Mouse (Mus musculus): Measurements from ENCODE around the gene Slc16a5. TPM values are rescaled to one million over a fixed set of nuclear protein-coding genes. Genes with fewer than 3 reads are reported as not detected.

Gene Slc16a5
- polyA plus RNA-seq, 1 experiment from 2014 or later: not detected

DNA sequence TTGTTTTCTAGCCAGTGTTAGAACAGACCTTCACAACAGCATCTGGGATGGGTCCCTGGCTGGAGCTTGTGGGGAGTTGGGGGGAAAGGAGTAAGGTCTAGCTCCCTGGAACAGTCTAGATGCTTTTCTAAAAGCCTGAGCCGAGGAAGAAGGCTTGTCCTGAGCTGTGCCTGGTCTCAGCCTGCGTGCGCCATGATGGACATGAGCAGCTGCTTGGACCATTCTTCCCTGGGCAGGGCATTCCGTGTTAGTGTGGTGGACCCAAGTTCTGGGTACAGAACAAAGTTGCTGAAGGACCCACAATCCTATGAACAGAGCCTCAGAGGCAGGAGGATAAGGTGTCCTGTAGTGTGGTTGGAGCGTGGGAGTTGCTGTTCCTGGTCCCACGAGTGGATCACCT lies 31.7 kb upstream of the Slc16a5 start:
- Histone ChIP-seq H3K4me2 (no peak overlapping the region), H3K27ac (no peak overlapping the region), H3K9ac (no peak overlapping the region), H3K4me3 (replicated peaks) (no peak overlapping the region), H3K36me3 (peaks cover 37% of the 10 kb centered on the region), H3K4me1 (replicated peaks) (peaks cover 25% of the 10 kb centered on the region), H3K27me3 (peaks cover 13% of the 10 kb centered on the region), H3K9me3 (replicated peaks) (no peaks in the 10 kb centered on the region)
- 76% methylated on average over 6 of the region's 6 CpGs for WGBS (ENCODE audit: insufficient replicate concordance)
- DNase-seq (no peak), ATAC-seq (ENCODE audit: low read depth) (no peak)

DNA sequence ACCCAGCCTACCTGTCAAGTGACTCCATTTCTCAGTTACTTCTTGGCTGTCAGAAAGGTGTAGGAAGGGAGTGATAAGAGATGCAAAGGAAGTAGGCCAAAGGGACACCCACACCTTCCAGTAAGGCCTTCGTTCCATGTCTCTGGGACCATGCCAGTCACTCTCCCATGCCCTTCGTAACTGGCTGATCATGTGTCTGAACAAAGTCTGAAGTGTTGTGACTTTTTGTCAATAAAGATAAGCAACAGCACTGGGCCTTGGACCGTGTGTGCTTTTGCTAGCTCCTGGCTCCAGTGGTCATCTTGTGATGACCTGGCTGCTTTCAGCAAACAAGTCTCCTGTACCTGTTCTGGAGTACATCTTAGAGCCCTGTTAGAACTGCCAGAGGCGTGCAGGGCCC lies 29.5 kb upstream of the Slc16a5 start:
- 0 out of 2 replicates have a peak overlapping the region, but pooled peaks have one; percentile 18 for H3K27ac ChIP-seq
- ATAC-seq (ENCODE audit: low read depth): 0 out of 2 replicates have a peak, but pooled peaks have one; percentile 10
- H3K4me1 ChIP-seq (replicated peaks): peaks cover 28% of the 10 kb centered on the region
- 57% methylated on average over 4 of the region's 4 CpGs for WGBS (ENCODE audit: insufficient replicate concordance)
- H3K9ac ChIP-seq: no peak overlapping the region
- no peak overlapping the region for H3K4me2 ChIP-seq
- H3K9me3 ChIP-seq (replicated peaks): no peaks in the 10 kb centered on the region
- H3K4me3 ChIP-seq (replicated peaks): no peak overlapping the region
- peaks cover 29% of the 10 kb centered on the region for H3K36me3 ChIP-seq
- DNase-seq: no peak
- H3K27me3 ChIP-seq: peaks cover 32% of the 10 kb centered on the region

DNA sequence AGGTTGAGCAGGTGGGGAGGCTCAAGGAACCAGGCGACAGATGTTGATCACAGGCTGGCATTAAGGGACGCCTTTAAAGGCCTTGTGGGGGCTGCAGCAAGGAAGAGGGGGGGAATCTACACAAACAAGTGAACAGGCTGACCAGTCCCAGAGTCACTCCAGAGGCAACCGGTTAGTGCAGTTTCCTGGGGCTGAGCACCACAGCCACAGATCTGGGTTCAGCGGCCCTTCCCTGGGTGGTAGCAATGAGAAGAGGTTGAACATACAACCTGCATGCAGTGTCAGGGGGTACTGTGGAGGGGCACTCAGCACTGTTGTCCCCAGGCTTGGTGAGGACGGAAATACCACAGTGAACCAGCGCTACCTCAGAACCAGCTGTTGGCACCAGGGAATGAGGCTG lies 28.9 kb upstream of the Slc16a5 start:
- peaks cover 29% of the 10 kb centered on the region for H3K36me3 ChIP-seq
- no peak overlapping the region for H3K4me2 ChIP-seq
- ATAC-seq (ENCODE audit: low read depth) (no peak), DNase-seq (no peak)
- H3K27ac ChIP-seq: no peak overlapping the region
- WGBS (ENCODE audit: insufficient replicate concordance): 74% methylated on average over 6 of the region's 6 CpGs
- no peak overlapping the region for H3K9ac ChIP-seq
- H3K27me3 ChIP-seq: peaks cover 32% of the 10 kb centered on the region
- peaks cover 25% of the 10 kb centered on the region for H3K4me1 ChIP-seq (replicated peaks)
- no peaks in the 10 kb centered on the region for H3K9me3 ChIP-seq (replicated peaks)
- H3K4me3 ChIP-seq (replicated peaks): no peak overlapping the region

DNA sequence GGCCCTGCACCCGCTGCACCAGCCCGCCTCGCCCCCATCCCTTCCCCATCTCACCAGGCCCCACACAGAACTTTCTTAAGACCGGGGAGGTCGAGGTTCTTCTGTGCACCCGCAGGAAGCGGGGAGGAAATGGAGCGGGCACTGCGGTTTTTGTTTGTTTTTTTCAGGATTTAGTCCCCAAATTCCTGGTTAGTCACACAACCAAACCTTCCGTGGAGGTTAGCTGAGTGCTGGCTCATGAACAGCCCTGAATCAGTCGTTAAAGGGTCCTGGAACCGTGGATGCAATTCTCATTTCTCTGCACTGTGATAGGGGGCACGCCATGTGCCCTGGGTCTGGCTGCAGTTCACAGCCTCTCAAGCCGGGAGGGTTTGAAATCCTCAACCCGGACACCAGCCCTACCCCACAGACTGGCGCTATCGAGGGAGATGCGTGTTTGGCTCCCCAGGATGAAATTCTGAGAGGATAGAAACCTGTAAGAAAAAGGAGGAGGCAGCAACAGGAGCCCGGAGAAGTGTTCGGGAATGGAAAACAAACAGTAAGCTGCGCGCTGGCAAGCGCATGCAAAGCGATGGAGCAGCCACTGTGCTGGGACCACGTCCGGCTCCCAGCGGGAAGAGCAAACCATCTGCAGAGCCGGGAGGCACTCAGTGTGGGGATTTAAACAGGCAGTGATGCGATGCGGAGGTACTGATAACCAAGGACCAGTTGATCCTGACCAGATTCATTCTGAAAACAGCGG lies 26.5 kb upstream of the Slc16a5 start:
- Histone ChIP-seq H3K36me3 (peaks cover 9% of the 10 kb centered on the region), H3K4me3 (replicated peaks) (peak overlapping the region; percentile 25), H3K4me2 (peak overlapping the region; percentile 53), H3K9me3 (replicated peaks) (no peaks in the 10 kb centered on the region; the same call in 1 of the 2 replicates), H3K9ac (peak overlapping the region; percentile 44; the same call in 1 of the 2 replicates), H3K27ac (no peak overlapping the region), H3K4me1 (replicated peaks) (peaks cover 21% of the 10 kb centered on the region), H3K27me3 (peaks cover 32% of the 10 kb centered on the region)
- WGBS (ENCODE audit: insufficient replicate concordance): 5% methylated on average over 31 of the region's 31 CpGs
- DNase-seq (no peak), ATAC-seq (ENCODE audit: low read depth) (no peak)

DNA sequence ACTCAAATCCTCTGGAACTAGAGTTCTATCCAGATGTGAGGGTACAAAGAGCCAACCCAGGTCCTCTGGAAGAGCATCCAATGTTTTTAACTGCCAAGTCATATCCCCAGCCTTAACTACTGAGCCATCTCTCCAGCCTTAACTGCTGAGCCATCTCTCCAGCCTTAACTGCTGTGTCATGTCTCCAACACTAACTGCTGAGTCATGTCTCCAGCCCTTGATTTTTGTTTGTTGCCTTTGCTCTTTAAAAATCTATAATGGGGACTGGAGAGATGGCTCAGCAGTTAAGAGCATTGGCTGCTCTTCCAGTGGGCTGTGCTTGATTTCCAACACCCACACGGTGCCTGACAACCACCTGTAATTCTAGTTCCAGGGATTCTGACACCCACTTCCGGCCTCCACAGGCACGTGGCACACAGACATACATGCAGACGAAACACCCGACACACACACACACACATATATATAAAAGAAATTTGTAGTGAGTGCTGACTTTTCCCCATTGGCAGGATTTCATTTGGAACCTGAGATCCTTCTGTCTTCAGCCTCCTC lies 24.6 kb upstream of the Slc16a5 start:
- no peak overlapping the region for H3K27ac ChIP-seq
- H3K9me3 ChIP-seq (replicated peaks): no peaks in the 10 kb centered on the region; the same call in 1 of the 2 replicates
- H3K4me3 ChIP-seq (replicated peaks): no peak overlapping the region
- DNase-seq (no peak), ATAC-seq (ENCODE audit: low read depth) (no peak)
- H3K36me3 ChIP-seq: no peaks in the 10 kb centered on the region
- H3K27me3 ChIP-seq: peaks cover 44% of the 10 kb centered on the region
- 64% methylated on average over 5 of the region's 5 CpGs for WGBS (ENCODE audit: insufficient replicate concordance)
- H3K4me1 ChIP-seq (replicated peaks): peaks cover 17% of the 10 kb centered on the region
- no peak overlapping the region for H3K4me2 ChIP-seq
- H3K9ac ChIP-seq: no peak overlapping the region

DNA sequence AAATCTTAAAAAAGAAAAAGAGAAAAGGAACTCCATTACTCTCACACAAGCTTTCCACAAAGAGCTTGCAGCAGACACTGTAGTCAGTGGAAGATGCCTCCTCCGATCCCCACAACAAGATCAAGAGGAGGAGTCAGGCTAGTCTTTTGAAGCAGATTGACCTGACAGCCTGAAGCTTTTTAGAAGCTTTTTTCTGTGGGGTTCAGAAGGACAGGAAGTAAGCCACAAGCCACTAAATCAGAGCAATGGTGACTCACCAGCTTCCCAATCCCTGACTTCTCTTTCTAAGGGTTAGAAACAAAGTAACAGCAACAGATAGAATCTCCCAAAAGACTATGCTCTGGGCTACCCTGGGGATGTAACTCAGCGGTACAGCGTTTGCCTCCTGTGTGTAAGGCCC lies 22.9 kb upstream of the Slc16a5 start:
- DNase-seq (no peak), ATAC-seq (ENCODE audit: low read depth) (no peak)
- peaks cover 15% of the 10 kb centered on the region for H3K4me1 ChIP-seq (replicated peaks)
- no peak overlapping the region for H3K27ac ChIP-seq
- no peaks in the 10 kb centered on the region for H3K36me3 ChIP-seq
- no peak overlapping the region for H3K4me3 ChIP-seq (replicated peaks)
- no peaks in the 10 kb centered on the region; the same call in 1 of the 2 replicates for H3K9me3 ChIP-seq (replicated peaks)
- 68% methylated on average over 3 of the region's 3 CpGs for WGBS (ENCODE audit: insufficient replicate concordance)
- H3K9ac ChIP-seq: no peak overlapping the region
- H3K27me3 ChIP-seq: peaks cover 43% of the 10 kb centered on the region
- no peak overlapping the region for H3K4me2 ChIP-seq

DNA sequence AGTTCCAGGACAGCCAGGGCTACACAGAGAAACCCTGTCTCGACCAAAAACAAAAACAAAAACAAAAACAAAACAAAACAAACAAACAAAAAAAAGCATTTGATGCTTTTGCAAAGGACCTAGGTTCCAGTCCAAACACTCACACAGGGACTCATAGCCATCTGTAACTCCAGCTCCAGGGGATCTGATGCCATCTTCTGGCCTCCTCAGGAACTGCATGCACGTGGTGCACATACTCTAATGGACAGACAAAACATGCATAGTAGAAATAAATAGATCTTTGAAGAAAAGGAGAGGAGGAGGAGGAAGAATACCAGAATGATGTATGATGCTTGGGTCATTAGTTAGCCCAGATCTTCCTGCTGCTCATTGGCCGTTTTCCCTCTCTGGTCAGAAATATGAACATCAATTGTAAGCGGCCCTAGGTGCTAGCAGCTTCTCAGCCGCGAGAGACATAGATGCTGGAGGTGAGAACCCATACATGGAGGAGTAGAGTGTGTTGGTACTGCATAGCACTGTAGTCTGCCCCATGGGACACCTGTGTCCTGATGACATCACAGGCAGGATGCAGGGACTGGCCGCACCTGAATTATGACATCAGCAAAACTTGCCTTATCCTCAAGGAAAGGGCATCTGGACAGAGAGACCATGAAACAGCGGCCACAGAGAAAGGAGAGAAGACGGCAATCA lies 22.2 kb upstream of the Slc16a5 start, which contains the start of gene Trim80:
TSS of gene Trim80 (plus strand) at position 640 of the 690 bp plus-strand sequence.
- Histone ChIP-seq H3K36me3 (no peaks in the 10 kb centered on the region), H3K4me1 (replicated peaks) (peaks cover 15% of the 10 kb centered on the region), H3K9ac (no peak within 1 kb of the TSS)

DNA sequence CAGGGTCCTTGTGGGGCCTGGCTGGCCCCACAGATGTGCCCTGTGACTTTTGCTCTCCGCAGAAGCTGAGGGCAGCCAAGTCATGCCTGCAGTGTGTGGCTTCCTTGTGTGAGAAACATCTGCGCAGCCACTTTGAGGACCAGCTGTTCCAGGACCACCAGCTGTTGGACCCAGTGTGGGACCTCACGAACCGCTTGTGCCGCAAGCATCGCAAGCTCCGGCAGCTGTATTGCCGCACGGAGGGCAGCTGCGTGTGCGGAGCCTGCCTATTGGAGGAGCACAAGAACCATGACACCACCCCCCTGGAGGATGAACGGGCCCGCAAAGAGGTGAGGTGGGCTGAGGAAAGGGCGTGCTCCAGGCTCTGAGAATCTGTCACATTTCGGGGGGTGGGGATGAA lies 20.9 kb upstream of the Slc16a5 start:
- DNase-seq: no peak
- WGBS (ENCODE audit: insufficient replicate concordance): 49% methylated on average over 15 of the region's 15 CpGs
- peaks cover 22% of the 10 kb centered on the region for H3K27me3 ChIP-seq

More for the DNA sequence above, 22.2 kb upstream of the Slc16a5 start, which contains the start of gene Trim80:
- Histone ChIP-seq H3K4me3 (replicated peaks) (no peak within 1 kb of the TSS), H3K9me3 (replicated peaks) (no peaks in the 10 kb centered on the region; the same call in 1 of the 2 replicates), H3K4me2 (no peak within 1 kb of the TSS), H3K27me3 (peaks cover 36% of the 10 kb centered on the region), H3K27ac (no peak within 1 kb of the TSS)
- ATAC-seq (ENCODE audit: low read depth) (no peak), DNase-seq (no peak)
- WGBS (ENCODE audit: insufficient replicate concordance): 81% methylated on average over 9 of the region's 9 CpGs

DNA sequence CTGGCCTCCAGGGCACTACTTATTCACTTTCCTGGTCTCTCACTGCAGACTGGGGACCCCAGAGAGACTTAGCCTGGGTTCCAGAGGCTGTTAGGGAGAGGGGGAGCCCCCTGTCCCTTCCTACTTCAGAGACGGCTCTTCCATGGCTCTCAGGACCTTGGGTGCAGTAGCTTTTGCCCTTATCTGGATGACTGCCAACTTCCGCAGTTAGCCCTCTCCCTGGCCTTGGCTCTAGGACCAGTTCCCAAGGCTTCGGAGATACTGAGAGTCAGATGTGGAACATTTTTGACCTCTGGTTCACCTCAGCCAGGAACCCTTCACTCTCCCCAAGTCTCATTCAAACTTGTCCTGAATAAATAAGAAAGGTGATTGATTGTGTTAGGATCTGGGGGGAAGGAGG lies 15.4 kb upstream of the Slc16a5 start:
- Histone ChIP-seq H3K27ac (peak overlapping the region; percentile 76), H3K9me3 (replicated peaks) (no peaks in the 10 kb centered on the region), H3K9ac (no peak overlapping the region), H3K4me1 (replicated peaks) (peaks cover 25% of the 10 kb centered on the region), H3K4me3 (replicated peaks) (no peak overlapping the region), H3K36me3 (no peaks in the 10 kb centered on the region), H3K4me2 (peak overlapping the region; percentile 28), H3K27me3 (peaks cover 4% of the 10 kb centered on the region; the same call in 1 of the 2 replicates)
- WGBS (ENCODE audit: insufficient replicate concordance): 29% methylated on average over 3 of the region's 3 CpGs
- DNase-seq: no peak
- ATAC-seq (ENCODE audit: low read depth): no peak

More for the DNA sequence above, 20.9 kb upstream of the Slc16a5 start:
- Histone ChIP-seq H3K9ac (no peak overlapping the region), H3K27ac (no peak overlapping the region), H3K4me2 (no peak overlapping the region), H3K4me1 (replicated peaks) (peaks cover 14% of the 10 kb centered on the region), H3K4me3 (replicated peaks) (no peak overlapping the region), H3K36me3 (no peaks in the 10 kb centered on the region), H3K9me3 (replicated peaks) (no peaks in the 10 kb centered on the region; the same call in 1 of the 2 replicates)
- no peak for ATAC-seq (ENCODE audit: low read depth)

DNA sequence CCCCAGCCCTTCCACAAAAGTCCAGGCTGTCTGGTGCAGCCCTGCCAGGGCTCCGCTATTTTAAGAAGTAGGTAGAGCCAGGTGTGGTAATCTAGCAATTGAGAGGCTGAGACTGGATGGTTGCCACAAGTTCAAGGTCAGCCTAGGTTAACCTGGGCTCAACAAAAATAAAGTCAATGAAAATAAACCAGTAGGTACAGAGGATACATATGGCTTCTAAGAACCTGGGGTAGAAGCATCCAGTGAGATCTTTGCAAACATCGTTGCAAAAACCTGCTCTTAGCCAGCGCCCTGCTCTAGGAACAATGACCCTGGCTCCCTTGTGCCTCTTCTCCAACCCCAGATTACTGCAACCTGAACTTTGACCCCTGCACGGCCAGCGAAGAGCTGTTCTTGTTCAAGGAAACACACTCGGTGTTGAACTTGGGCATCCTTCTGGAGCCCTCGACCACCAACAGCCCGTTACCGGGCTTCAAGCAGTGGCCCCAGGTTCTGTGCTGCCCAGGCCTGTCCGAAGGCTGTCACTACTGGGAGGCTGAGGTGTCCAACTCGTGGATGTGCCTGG lies 14.9 kb upstream of the Slc16a5 start:
- H3K9ac ChIP-seq: no peak overlapping the region
- H3K4me2 ChIP-seq: peak overlapping the region; percentile 10; the same call in 1 of the 2 replicates
- H3K4me1 ChIP-seq (replicated peaks): peaks cover 25% of the 10 kb centered on the region
- no peak for DNase-seq
- H3K9me3 ChIP-seq (replicated peaks): no peaks in the 10 kb centered on the region
- no peaks in the 10 kb centered on the region; the same call in 1 of the 2 replicates for H3K27me3 ChIP-seq
- ATAC-seq (ENCODE audit: low read depth): peak; percentile 30; the same call in 1 of the 2 replicates
- WGBS (ENCODE audit: insufficient replicate concordance): 59% methylated on average over 11 of the region's 11 CpGs
- no peak overlapping the region for H3K4me3 ChIP-seq (replicated peaks)
- H3K36me3 ChIP-seq: no peaks in the 10 kb centered on the region
- peak overlapping the region; percentile 76 for H3K27ac ChIP-seq

DNA sequence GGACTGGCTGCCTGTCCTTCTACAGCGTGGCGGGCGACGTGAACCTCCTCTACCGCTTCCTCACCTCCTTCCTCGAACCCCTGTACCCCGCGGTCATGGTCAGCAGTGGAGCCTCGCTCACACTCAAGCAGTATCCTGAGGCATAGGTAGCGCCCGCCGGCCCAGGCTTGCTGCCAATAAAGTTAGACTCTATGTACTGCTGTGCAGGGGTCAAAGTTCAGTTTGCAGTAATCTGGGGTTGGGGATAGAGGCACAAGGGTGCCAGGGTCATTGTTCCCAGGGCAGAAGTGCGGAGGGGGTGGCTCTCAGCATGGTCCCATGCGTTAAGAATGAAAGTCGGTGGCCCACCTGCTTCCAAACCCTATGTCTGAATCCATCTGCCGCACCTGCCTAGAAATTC lies 14.2 kb upstream of the Slc16a5 start:
- H3K27ac ChIP-seq: peak overlapping the region; percentile 76
- H3K9me3 ChIP-seq (replicated peaks): no peaks in the 10 kb centered on the region
- H3K27me3 ChIP-seq: no peaks in the 10 kb centered on the region; the same call in 1 of the 2 replicates
- H3K4me1 ChIP-seq (replicated peaks): peaks cover 25% of the 10 kb centered on the region
- peak; percentile 50 for ATAC-seq (ENCODE audit: low read depth)
- peak overlapping the region; percentile 10; the same call in 1 of the 2 replicates for H3K4me2 ChIP-seq
- no peak overlapping the region for H3K9ac ChIP-seq
- no peak overlapping the region for H3K4me3 ChIP-seq (replicated peaks)
- no peaks in the 10 kb centered on the region for H3K36me3 ChIP-seq
- 67% methylated on average over 16 of the region's 16 CpGs for WGBS (ENCODE audit: insufficient replicate concordance)
- DNase-seq: no peak
